Mouse (Mus musculus) heart, postnatal 36 days (tissue): ENCODE measurements around the gene Pcgf6. TPM values are rescaled to one million over a fixed set of nuclear protein-coding genes. Genes with fewer than 3 reads are reported as not detected.
"Not testable (repeated sequence)": the region's sequence is repeated elsewhere in the genome, so short reads cannot be mapped to it uniquely, and the experiment has no call there.

Experiments used
- DNase-seq, 2 experiments: peaks; one replicate each; pipeline ENCODE4 v3.0.0; 2021 to 2022
- intact Hi-C: fragments of 180-260 bp; cut with DNase I; formaldehyde crosslinking; loops from one replicate; pipeline ENCODE4 v1.15.1; 2025
- total RNA-seq, 2 experiments: library from RNA; stranded (reverse); gene quantifications; 2 replicates each; pipeline ENCODE4 v1.2.3; 2021

The Pcgf6 gene
- total RNA-seq, 2 experiments from 2014 or later: 3.0 to 3.4 TPM

DNA sequence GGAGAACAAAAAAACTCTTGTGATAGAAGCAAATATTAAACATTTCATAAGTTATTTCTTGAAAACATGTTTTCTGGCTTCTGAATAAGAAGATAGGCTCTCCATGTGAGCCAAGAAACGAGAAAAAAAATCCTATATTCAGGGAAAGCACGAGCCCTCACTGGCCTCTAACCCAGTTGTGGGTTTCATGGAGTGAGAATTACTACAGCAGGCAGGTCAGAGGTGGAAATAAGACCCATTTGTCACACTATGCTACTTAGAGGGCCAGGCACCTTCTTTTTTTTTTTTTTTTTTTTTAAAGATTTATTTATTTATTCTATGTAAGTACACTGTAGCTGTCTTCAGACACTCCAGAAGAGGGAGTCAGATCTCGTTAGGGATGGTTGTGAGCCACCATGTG is 50.3 kb downstream of the Pcgf6 start:
- intact Hi-C loops, DNase-seq: not testable (repeated sequence)

DNA sequence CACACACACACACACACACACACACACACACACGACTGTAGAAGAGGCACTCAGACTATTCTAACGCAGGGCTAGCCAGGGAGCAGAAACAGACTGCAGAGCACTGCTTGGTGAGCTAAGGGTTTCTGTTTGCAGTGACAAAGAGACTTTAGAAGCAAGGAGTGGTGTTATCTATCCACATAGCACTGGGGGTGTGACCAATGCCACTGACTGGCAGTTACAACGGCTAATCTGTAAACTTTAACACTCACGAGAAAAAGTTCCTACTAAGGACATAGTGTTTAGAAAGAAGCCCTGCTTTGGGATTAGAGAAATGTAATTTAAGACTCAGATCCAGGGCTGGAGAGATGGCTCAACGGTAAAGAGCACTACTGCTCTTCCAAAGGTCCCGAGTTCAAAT is 51.0 kb downstream of the Pcgf6 start:
- DNase-seq: no peak
- intact Hi-C loops: no loop called here

DNA sequence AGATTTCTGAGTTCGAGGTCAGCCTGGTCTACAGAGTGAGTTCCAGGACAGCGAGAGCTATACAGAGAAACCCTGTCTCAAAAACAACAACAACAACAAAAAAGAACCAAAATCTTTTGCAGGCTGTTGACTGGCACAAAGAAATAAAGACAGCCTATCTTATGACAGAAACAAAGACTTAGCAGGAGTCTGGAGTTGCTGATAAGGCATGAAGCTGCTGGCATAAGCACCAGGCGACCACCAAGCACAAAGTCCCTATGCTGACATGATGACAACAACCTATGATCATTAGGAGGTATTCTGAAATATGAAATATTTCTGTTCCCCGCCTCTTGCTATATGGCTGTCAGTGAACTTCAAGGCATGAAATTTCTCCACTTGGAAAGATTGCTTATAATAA is 51.8 kb downstream of the Pcgf6 start:
- intact Hi-C loops: no loop called here
- no peak for DNase-seq

GRCm38 (mm10) chr19:46998168-46998870 is 52.4 kb downstream of the Pcgf6 start:
- intact Hi-C loops: no loop called here

GRCm38 (mm10) chr19:46996095-46996494 is 54.6 kb downstream of the Pcgf6 start:
- intact Hi-C loops: no loop called here
- no peak for DNase-seq

More at GRCm38 (mm10) chr19:46998168-46998870, 52.4 kb downstream of the Pcgf6 start:
- no peak for DNase-seq

- intact Hi-C loops: loop anchor here (5.0 kb wide), 1 partner anchor 320 kb away; the partner anchor contains the start of gene Cyp17a1
- DNase-seq: not testable (repeated sequence)
Observed at GRCm38 (mm10) chr19:46992329-46992728, 58.4 kb downstream of the Pcgf6 start.

GRCm38 (mm10) chr19:46991145-46991544 is 59.6 kb downstream of the Pcgf6 start:
- peak; percentile 89 to 94 for DNase-seq
- intact Hi-C loops: loop anchor here (1.0 to 5.0 kb wide), 3 partner anchors 115 to 319 kb away; partner anchors contain the start of genes Cnnm2 and Cyp17a1

DNA sequence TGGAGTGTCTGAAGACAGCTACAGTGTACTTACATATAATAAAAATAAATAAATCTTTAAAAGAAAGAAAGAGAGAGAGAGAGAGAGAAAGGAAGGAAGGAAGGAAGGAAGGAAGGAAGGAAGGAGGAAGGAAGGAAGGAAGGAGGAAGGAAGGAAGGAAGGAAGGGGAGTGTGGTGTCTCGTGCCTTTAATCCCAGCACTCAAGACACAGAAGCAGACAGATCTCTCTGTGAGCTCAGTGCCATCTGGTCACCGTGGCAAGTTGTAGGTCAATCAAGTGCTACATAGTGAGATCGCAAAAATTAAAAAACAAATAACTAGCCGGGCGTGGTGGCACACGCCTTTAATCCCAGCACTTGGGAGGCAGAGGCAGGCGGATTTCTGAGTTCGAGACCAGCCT is 60.1 kb downstream of the Pcgf6 start:
- intact Hi-C loops: loop anchor here (1.0 to 5.0 kb wide), 3 partner anchors 114 to 318 kb away; partner anchors contain the start of genes Cnnm2 and Cyp17a1
- not testable (repeated sequence) for DNase-seq

- intact Hi-C loops: loop anchor here (2.0 to 5.0 kb wide), 2 partner anchors 229 to 318 kb away; partner anchors contain the start of genes Cnnm2 and Cyp17a1
- no peak for DNase-seq
Observed at GRCm38 (mm10) chr19:46990153-46990518, 60.6 kb downstream of the Pcgf6 start.

DNA sequence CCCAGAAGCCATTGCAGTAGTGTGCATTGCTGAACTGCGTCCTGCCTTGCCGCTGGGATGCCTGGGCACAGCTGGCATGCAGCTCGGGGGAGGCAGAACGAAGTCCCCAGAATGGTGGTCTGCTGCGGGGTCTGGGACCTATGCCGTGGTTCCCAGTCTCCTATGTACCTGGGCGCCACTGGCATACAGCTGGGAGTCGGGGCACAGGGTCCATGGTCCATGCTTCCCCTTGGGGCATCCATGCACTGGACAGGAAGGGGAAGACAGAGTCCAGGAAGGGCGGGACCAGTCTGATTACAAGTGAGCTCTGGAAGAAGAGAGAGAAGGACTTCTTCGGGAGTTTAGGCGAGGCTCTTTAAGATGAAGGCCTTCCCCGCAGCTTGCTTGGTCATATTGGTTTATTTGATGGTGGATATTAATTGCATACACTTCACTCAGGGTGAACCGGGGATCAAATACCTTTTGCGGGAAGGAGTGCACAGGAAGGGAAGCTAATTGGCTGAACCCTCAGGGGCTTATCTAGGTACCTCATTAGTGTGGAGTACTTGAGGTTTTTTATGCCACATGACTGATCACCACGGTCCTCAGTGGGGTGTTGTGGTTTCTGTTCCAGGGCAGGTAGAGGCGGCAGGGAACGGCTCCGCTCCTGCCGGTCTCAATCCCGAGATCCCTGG is 61.1 kb downstream of the Pcgf6 start:
- intact Hi-C loops: loop anchor here (2.0 to 5.0 kb wide), 2 partner anchors 229 to 317 kb away; partner anchors contain the start of genes Cnnm2 and Cyp17a1
- no peak for DNase-seq

- no peak for DNase-seq
- intact Hi-C loops: no loop called here
Observed at GRCm38 (mm10) chr19:46988231-46989087, 62.2 kb downstream of the Pcgf6 start.

DNA sequence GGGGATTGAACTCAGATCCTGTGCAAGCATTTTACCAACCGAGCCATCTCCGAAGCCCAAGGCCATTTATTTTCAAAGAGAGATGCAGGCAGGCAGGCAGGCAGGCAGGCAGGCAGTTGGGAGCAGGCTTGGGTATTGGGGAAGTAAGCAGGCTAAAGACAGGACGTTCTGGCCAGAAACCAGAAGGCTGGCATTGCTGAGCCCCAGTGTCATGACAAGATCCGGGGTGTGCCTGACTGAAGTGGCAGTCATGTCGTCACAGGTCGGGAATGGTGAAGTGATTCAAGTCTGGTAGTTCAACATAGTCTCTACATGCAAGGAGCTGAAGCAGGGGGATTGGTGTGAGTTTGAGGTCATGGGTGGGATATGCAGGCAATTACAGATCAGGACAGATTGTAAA is 63.1 kb downstream of the Pcgf6 start:
- peak in 1 of 2 experiments; percentile 35 for DNase-seq
- intact Hi-C loops: no loop called here

DNA sequence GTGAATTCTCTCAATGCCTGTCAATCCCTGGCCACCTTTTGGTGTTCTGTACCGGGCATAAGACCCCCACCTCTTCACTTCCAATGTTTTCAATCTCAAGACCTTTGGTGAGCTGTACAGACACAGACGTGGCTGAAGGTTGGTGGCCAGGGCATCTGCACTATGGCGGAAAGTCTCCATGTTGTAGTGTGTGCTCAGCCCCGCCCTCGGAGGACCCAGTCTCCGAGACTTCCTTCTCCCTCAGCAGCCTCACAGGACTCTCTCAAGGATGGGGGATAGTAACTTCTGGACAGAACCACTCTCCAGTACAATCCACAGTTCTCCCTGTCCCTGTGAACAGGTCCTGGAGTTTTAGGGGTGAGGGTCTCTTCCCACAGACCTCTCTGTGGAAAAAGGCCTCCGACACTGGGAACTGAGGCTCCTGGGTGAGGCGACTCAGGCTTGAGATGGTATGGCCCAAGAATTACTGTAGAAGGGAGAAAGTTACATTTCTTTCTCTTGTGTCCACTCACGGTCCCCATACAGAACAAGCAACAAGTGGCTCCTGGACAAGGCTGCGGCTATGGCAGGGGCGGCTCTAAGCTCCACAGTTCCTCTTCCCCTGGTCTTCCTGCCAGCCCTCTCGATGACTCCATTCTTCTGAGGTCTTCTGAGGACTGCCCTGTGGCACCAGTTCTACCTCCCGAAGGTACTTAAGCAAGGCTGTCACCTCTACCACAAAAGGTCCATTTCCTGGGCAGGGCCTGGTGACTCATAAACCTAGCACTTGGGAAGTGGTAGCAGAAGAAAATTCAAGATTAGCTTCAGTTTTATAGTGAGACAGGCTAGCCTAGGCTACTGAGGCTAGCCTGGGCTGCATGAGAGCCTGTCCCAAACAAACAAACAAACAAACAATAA is 65.7 kb downstream of the Pcgf6 start:
- intact Hi-C loops: no loop called here
- no peak for DNase-seq

DNA sequence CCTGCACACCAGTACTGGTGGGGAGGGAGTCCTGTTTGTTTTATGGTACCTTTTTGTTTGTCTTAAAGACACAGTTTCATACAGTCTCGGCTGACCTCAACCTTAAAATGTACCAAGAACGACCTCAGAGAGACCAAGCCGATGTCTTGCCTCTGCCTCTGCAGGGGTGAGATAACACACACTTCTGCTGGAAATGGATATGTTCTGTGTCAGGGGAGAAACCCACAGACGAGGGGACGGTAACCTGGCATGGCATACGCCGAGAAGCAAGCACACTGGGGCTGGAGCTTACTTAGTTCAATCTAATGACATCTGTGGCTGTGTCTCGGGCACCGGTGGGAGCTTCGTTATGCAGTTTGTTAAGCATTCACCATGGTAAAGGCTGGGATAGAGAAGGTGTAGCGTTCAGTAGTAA is 66.7 kb downstream of the Pcgf6 start:
- DNase-seq: no peak
- intact Hi-C loops: no loop called here

Other genes with a start within 250 kb of the Pcgf6 start
- not detected for gene Ina, start 36.2 kb downstream of the Pcgf6 start, total RNA-seq
- 10 to 100 TPM; 59.6 to 61.2 TPM for gene Nt5c2, start 35.8 kb downstream of the Pcgf6 start, total RNA-seq
- 1 to 10 TPM; 3.0 to 3.3 TPM for gene Taf5, start 16.8 kb upstream of the Pcgf6 start, total RNA-seq
- 1,000 to 10,000 TPM; 2,349 to 2,453 TPM for gene Usmg5, start 39.7 kb upstream of the Pcgf6 start, total RNA-seq
- gene Pdcd11, start 39.9 kb upstream of the Pcgf6 start, total RNA-seq: 10 to 100 TPM; 10.3 to 10.8 TPM
- gene Calhm2, start 87.4 kb upstream of the Pcgf6 start, total RNA-seq: 1 to 10 TPM; 4.0 to 4.6 TPM
- not detected for gene Calhm1, start 93.3 kb upstream of the Pcgf6 start, total RNA-seq
- gene Calhm3, start 106.9 kb upstream of the Pcgf6 start, total RNA-seq: not detected
- gene Neurl1a, start 127.9 kb upstream of the Pcgf6 start, total RNA-seq: 1 to 10 TPM in 1 of 2 experiments, under 1 TPM in 1; 0.92 to 1.2 TPM